ENCODE assay signal across 9 mouse cellular contexts in genomic region chr1:178600851-178601569, GRCm38 (mm10).
DNase-seq lines count a peak whose midpoint lies in the region; ATAC-seq and TF ChIP-seq lines count a peak whose summit lies in the region.
"Had no signal": no experiment of that assay in that cellular context is flagged by ENCODE, and none has a peak within 500 bp of the region (broad histone marks: within the 10 kb centered on the region; RNA-seq: fewer than 3 reads in every experiment).

No protein-coding gene starts in this region.

- DNase-seq in gastrocnemius, postnatal 10 days, result peak; percentile 18
- DNase-seq in gastrocnemius, adult 2 months, result no peak
- DNase-seq in testis, postnatal 10 days (ENCODE audit: low spot score), result peak; percentile 46
- DNase-seq in testis, postnatal 14 days (ENCODE audit: low spot score), result no peak
- peak; percentile 14 to 56 for DNase-seq in kidney, postnatal 25 days
- DNase-seq in forebrain, embryonic 11.5 days (ENCODE audit: low spot score), result no peak
- DNase-seq in right cerebral cortex, adult 2 months (ENCODE audit: low spot score in 2 of 2), result no peak

- 89% methylated on average over 15 of the region's 15 CpGs for WGBS in forebrain, embryonic 11.5 days

- H3K27me3 ChIP-seq in forebrain, embryonic 11.5 days (ENCODE audit: control insufficient read depth, insufficient read depth, low read length), result no peaks in the 10 kb centered on the region
- H3K27me3 ChIP-seq: midbrain, embryonic 12.5 days had no signal

- no peak for TF ChIP-seq CTCF in gastrocnemius, adult 2 months (IDR thresholded peaks at IDR 0.05)

- H3K36me3 ChIP-seq in forebrain, embryonic 11.5 days (ENCODE audit: control insufficient read depth, insufficient read depth, low read length), result no peaks in the 10 kb centered on the region
- H3K36me3 ChIP-seq: midbrain, embryonic 12.5 days had no signal

- no peaks in the 10 kb centered on the region for H3K9me3 ChIP-seq in forebrain, embryonic 11.5 days (ENCODE audit: control insufficient read depth, low read length)
- H3K9me3 ChIP-seq: midbrain, embryonic 12.5 days had no signal

- H3K9ac ChIP-seq in forebrain, embryonic 11.5 days (ENCODE audit: low read length), result no peak overlapping the region
- H3K9ac ChIP-seq: midbrain, embryonic 12.5 days had no signal

- no peak overlapping the region for H3K4me2 ChIP-seq in forebrain, embryonic 11.5 days (ENCODE audit: low read depth, low read length, severe bottlenecking)
- H3K4me2 ChIP-seq: midbrain, embryonic 12.5 days had no signal

- no peak for ATAC-seq in monocyte, adult 5-6 weeks (replicated peaks; ENCODE audit: insufficient number of reproducible peaks, low FRiP score, low TSS enrichment, poor library complexity, severe bottlenecking)
- ATAC-seq in forebrain, embryonic 11.5 days (replicated peaks; ENCODE audit: low FRiP score), result no peak

- H3K4me3 ChIP-seq in gastrocnemius, adult 2 months, result no peak overlapping the region
- no peak overlapping the region for H3K4me3 ChIP-seq in forebrain, embryonic 11.5 days (ENCODE audit: low read depth, low read length)
- H3K4me3 ChIP-seq: midbrain, embryonic 12.5 days had no signal

- intact Hi-C loops in gastrocnemius, adult 2 months (cut with DNase I), result no loop called here

- H3K4me1 ChIP-seq in forebrain, embryonic 11.5 days (replicated peaks; ENCODE audit: control insufficient read depth, insufficient read depth, low read length), result no peaks in the 10 kb centered on the region
- H3K4me1 ChIP-seq: midbrain, embryonic 12.5 days had no signal

- H3K27ac ChIP-seq in gastrocnemius, adult 2 months, result no peak overlapping the region
- no peak overlapping the region for H3K27ac ChIP-seq in forebrain, embryonic 11.5 days (ENCODE audit: low read depth, low read length)
- H3K27ac ChIP-seq: midbrain, embryonic 12.5 days had no signal

Comparison
In these comparisons a context has a peak if more than half of its experiments do, and no peak if none do; other contexts are left out.
1. DNase-seq: peak in gastrocnemius, postnatal 10 days (single experiment), testis, postnatal 10 days (single experiment) and kidney, postnatal 25 days (2 of 2); none in gastrocnemius, adult 2 months (single experiment), testis, postnatal 14 days (single experiment), forebrain, embryonic 11.5 days (single experiment) and right cerebral cortex, adult 2 months (0 of 2).